Mouse (Mus musculus) monocyte, adult 2 months (primary cell): ENCODE data around the gene Cdca4.
A peak's percentile ranks its signal among the peaks of the same experiment; 100 is the strongest.
"Not testable (repeated sequence)": the region's sequence is repeated elsewhere in the genome, so short reads cannot be mapped to it uniquely, and the experiment has no call there.

Source experiments
- DNase-seq, 2 experiments: peaks; one replicate each; pipeline ENCODE4 v3.0.0; 2022; ENCODE audit warnings: low spot score in 2 of 2, low read depth in 1 of 2

The Cdca4 gene

GRCm38 (mm10) chr12:112828501-112829243 lies 551 bp downstream of the Cdca4 start:
- DNase-seq, result no peak

- no peak for DNase-seq
These were observed 3.3 kb downstream of the Cdca4 start for GRCm38 (mm10) chr12:112825901-112826300.

- DNase-seq, result no peak
These were observed 6.0 kb downstream of the Cdca4 start for GRCm38 (mm10) chr12:112823221-112823620.

DNA sequence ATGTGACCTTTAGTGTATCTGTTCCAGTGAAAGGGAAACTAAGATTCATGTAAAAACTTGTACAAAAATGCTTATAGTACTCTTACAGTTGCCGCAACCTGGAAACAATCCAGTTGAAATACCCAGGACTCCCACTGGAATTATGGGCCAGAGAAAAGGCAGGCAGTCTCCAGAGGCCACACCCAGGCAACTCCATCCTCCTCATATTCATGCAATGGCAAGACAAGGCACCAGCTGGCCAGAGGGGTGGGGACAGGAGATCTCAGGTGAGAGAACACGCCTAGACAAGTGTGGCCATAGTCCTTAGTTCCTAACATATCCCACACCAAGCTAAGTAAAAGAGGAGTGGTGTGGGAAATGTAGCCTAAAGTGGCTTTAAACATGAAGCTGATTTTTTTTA lies 6.5 kb downstream of the Cdca4 start:
- no peak for DNase-seq

DNA sequence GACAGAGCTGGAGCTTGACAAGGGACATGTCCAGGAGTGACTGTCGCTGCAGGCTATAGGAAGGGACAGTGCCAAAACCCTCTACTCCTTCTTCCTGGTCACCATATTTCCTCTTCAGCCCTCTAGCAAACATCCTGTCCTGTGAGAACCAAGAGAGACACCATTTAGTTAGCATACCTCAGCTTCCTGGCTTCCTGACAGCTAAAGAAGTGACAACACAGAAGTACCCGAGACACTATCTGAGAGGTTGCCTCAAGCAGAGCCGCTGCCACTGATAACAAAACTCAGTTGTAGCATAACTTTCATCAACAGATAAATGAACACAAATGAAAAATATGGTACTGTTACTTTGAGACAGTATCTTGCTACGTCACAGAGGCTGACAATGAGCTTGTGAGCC lies 7.2 kb downstream of the Cdca4 start:
- no peak for DNase-seq

- no peak for DNase-seq
These were observed 8.0 kb downstream of the Cdca4 start for GRCm38 (mm10) chr12:112821216-112821615.

DNA sequence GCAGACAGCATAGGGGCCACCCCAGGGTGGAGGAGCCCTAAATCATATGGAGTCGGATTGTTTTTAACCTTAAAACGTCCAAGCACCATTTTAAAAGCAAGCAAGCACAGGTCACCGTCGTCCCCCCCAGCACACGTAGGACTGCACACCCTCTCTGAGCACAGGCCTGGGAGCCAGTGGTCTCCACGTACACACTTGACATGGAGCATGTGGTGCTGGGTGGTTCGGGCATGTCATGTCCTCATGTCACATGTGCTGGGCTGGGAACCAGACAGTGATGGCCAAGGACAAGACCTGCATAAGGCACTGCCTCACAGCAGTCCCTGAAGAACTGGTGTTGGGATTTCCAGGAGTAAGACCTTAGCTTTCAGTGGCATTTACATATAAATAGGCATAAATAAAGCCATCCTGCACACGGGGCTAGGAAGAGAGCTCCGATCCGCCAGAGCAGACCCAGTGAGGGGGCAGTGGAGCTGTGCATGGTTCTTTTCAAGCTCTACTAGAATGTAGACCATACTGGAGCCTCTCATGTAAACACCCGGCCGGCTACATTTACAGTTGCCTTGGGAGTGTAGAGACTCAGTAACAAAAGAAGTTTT lies 8.7 kb downstream of the Cdca4 start:
- no peak for DNase-seq

DNA sequence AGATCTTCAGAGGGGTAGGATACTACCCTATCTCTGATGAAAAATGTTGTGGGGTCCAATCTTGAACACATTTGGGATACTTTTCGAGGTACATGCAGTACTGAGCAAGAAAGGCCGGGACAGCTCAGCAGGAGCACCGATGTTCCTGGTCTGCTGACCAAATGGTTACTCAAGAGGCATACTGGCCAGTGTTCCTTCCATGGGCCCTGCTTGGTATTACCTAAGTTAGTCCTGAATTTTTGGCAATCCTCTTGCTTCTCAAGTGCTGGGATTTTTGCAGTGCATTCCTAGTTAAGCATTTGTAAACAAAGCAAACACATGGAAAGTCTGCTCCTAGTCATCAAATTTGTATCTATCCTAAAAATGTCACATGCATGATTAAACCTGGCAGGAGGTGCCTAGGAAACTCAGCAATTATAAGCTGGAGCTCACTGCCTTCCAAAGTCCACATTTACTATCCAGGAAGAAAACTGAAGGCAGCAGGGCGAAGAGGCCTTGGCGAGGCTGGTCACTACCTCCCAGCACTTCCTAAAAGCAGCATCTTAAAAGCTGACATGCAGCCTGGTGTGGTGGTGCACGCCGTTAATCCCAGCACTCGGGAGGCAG lies 10.1 kb downstream of the Cdca4 start:
- DNase-seq, result no peak

GRCm38 (mm10) chr12:112816866-112817265 lies 12.4 kb downstream of the Cdca4 start:
- DNase-seq, result not testable (repeated sequence)

- peak in 1 of 2 experiments; percentile 34 for DNase-seq
These were observed 12.9 kb downstream of the Cdca4 start for GRCm38 (mm10) chr12:112816294-112816693.

- no peak for DNase-seq
These were observed 14.3 kb downstream of the Cdca4 start for GRCm38 (mm10) chr12:112814682-112815470.

DNA sequence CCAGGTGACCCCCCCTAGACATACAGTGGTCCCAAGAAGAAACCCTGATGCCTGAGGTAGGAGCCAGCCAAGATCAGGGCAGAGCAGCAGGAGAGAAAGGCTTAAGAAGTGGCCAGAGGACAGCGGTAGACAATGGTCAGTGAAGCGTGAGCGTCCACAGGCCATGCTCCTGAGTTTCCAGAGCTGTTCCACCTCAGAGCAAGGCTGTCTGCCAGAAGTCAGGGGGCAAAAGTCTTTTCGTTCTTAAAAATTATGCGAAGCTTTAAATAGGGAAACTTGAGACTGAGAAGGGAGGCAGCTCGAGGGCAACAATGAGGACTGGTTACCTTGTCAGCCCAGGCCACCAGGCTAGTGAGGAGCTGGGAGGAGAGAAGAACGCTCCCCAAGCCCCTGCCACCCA lies 15.9 kb downstream of the Cdca4 start:
- DNase-seq, result no peak

GRCm38 (mm10) chr12:112810092-112810885 lies 18.9 kb downstream of the Cdca4 start:
- DNase-seq, result no peak

DNA sequence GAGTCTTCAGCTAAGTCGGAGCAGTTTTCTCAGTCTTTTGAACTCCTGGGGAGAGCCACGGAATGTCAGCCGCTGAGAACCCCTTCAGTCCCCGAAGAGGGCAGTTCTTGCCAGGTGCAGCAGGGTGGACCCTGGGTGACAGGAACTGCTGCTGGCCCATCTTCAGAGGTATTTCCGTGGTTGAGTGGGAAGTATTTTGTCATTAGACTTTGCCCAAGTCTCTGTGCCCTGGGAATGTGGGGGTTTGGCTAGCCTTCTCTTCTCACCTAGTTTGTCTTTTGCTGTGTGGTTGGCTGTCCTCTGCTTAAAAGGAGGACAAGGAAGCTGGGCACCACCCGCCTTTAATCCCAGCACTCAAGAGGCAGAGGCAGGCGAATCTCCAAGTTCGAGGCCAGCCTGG lies 19.6 kb downstream of the Cdca4 start:
- DNase-seq, result no peak

GRCm38 (mm10) chr12:112808587-112809364 lies 20.4 kb downstream of the Cdca4 start, which contains the start of gene Clba1:
Gene Clba1, plus strand, starts transcription at chr12:112808937.
- peak; percentile 64 to 78 for DNase-seq

- DNase-seq, result no peak
These were observed 21.0 kb downstream of the Cdca4 start for GRCm38 (mm10) chr12:112808212-112808586.

DNA sequence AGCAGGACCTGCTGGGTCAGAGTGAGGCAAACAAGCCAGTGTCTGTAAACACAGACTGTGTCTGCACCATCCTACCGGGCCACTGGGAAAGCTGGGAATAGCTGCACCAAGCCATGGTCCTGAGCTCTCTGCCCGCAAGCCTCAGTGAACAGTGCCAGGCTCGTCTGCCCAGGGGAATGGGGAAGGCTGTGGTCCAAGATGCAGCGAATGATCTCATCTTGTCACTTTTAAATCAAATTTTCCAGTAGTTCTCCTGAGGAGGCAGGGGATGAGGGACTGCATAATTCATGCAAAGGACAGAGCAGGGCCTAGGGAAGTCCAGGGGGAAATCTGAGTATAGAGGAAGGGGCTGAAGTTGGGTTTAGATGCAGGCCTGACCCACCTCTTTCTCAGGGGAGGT lies 21.4 kb downstream of the Cdca4 start:
- DNase-seq, result no peak

- no peak for DNase-seq
These were observed 23.2 kb downstream of the Cdca4 start for GRCm38 (mm10) chr12:112806044-112806443.

DNA sequence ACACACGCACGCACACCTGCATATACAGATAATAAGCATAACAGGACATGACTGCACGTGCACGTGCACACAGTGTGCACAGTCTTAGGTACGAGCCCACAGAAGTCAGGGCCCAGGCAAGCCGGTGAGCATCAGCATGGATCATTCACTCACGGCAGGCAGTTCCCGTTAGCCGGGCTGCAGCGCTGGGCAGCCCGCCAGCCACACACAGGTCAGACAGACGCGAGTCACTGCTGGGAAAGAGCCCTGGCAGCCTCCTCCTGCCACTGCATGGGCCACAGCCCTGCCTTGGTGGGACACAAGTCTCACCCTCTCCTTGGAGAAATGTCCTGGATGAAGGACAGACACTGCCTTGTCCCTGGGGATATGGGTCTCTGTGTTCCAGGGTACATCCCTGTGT lies 25.2 kb downstream of the Cdca4 start:
- DNase-seq, result no peak

DNA sequence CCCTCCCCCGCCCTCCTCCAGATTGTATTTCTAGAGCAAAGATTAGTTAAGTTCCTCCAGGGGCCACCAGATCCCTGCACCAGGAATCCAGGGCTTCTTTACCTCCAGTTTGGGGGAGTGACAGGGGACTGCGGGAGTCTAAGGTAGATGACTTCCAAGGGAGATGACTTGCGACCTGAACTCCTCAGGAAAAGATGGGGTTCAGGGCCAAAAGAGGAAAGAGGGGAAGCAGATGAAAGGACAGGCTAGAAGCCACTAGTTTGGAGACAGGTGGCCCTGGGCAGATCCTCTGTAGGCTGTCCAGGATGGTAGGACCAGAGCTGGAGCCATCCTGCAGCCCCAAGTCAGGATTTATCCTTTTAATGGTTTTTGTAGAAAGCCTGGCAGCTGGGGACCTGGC lies 26.3 kb downstream of the Cdca4 start:
- no peak for DNase-seq
